9 mouse cellular contexts compared by ENCODE assay signal in genomic region chr8:124859466-124859865, GRCm38 (mm10). TPM values are rescaled to one million over a fixed set of nuclear protein-coding genes. Genes with fewer than 3 reads are reported as not detected.
DNase-seq lines count a peak whose midpoint lies in the region; ATAC-seq and TF ChIP-seq lines count a peak whose summit lies in the region.
"Had no signal": no experiment of that assay in that cellular context is flagged by ENCODE, and none has a peak within 500 bp of the region (broad histone marks: within the 10 kb centered on the region; RNA-seq: fewer than 3 reads in every experiment).

No protein-coding gene starts in this region.

- no peak overlapping the region for H3K4me2 ChIP-seq in liver, embryonic 11.5 days
- no peak overlapping the region for H3K4me2 ChIP-seq in heart, postnatal 0 days (ENCODE audit: low read depth, low read length)
- H3K4me2 ChIP-seq in stomach, postnatal 0 days (replicated peaks; ENCODE audit: low read depth), result no peak overlapping the region
- no peak overlapping the region for H3K4me2 ChIP-seq in midbrain, embryonic 11.5 days
- H3K4me2 ChIP-seq: neural tube, embryonic 13.5 days had no signal

- peaks cover 12% of the 10 kb centered on the region for H3K4me1 ChIP-seq in liver, embryonic 11.5 days (replicated peaks; ENCODE audit: control insufficient read depth, insufficient read depth, low read length)
- H3K4me1 ChIP-seq in heart, postnatal 0 days (ENCODE audit: control insufficient read depth, insufficient read depth), result peaks cover 24% of the 10 kb centered on the region
- H3K4me1 ChIP-seq in stomach, postnatal 0 days (replicated peaks; ENCODE audit: control insufficient read depth, insufficient read depth), result peaks cover 5% of the 10 kb centered on the region
- peaks cover 6% of the 10 kb centered on the region for H3K4me1 ChIP-seq in midbrain, embryonic 11.5 days (ENCODE audit: control insufficient read depth, insufficient read depth, low read length)

- TF ChIP-seq CTCF in heart, postnatal 0 days (IDR thresholded peaks at IDR 0.05; ENCODE audit: low read depth), result peak; percentile 51
- peak; percentile 69 for TF ChIP-seq CTCF in stomach, postnatal 0 days (IDR thresholded peaks at IDR 0.05; ENCODE audit: low read depth)

- no peak overlapping the region for H3K27ac ChIP-seq in liver, embryonic 11.5 days (ENCODE audit: low read depth, low read length)
- peak overlapping the region; percentile 91 for H3K27ac ChIP-seq in heart, postnatal 0 days (ENCODE audit: low read depth)
- no peak overlapping the region for H3K27ac ChIP-seq in stomach, postnatal 0 days (replicated peaks)
- H3K27ac ChIP-seq in midbrain, embryonic 11.5 days (ENCODE audit: low read depth, low read length), result no peak overlapping the region
- H3K27ac ChIP-seq: neural tube, embryonic 13.5 days had no signal

- peaks cover 51% of the 10 kb centered on the region for H3K36me3 ChIP-seq in liver, embryonic 11.5 days (ENCODE audit: control insufficient read depth, insufficient read depth, low read length)
- peaks cover 54% of the 10 kb centered on the region for H3K36me3 ChIP-seq in heart, postnatal 0 days (replicated peaks; ENCODE audit: control insufficient read depth, insufficient read depth, low read length)
- peaks cover 9% of the 10 kb centered on the region for H3K36me3 ChIP-seq in stomach, postnatal 0 days (ENCODE audit: control insufficient read depth, insufficient read depth, low read length)
- peaks cover 34% of the 10 kb centered on the region for H3K36me3 ChIP-seq in midbrain, embryonic 11.5 days (ENCODE audit: control insufficient read depth, insufficient read depth, low read length)

- no peak for ATAC-seq in liver, embryonic 11.5 days (replicated peaks; ENCODE audit: low FRiP score)
- ATAC-seq in heart, postnatal 0 days (ENCODE audit: insufficient read depth, low read depth), result no peak
- no peak for ATAC-seq in stomach, postnatal 0 days (ENCODE audit: low FRiP score, low TSS enrichment)
- no peak for ATAC-seq in midbrain, embryonic 11.5 days (ENCODE audit: low FRiP score)
- no peak for ATAC-seq in granulocyte monocyte progenitor cell, adult 5-6 weeks (replicated peaks; ENCODE audit: poor library complexity, severe bottlenecking)

- TF ChIP-seq EP300 in heart, postnatal 0 days (IDR thresholded peaks at IDR 0.05; ENCODE audit: low read depth), result no peak
- no peak for TF ChIP-seq EP300 in stomach, postnatal 0 days (optimal IDR thresholded peaks at IDR 0.05)

- no peaks in the 10 kb centered on the region for H3K9me3 ChIP-seq in liver, embryonic 11.5 days (ENCODE audit: control insufficient read depth, low read length)
- H3K9me3 ChIP-seq in heart, postnatal 0 days (replicated peaks; ENCODE audit: control insufficient read depth, low read length), result peaks cover 12% of the 10 kb centered on the region
- H3K9me3 ChIP-seq in stomach, postnatal 0 days (ENCODE audit: control insufficient read depth, low read length), result no peaks in the 10 kb centered on the region
- H3K9me3 ChIP-seq in midbrain, embryonic 11.5 days (ENCODE audit: control insufficient read depth, low read length), result no peaks in the 10 kb centered on the region

- no peak overlapping the region for H3K4me3 ChIP-seq in liver, embryonic 11.5 days (ENCODE audit: low read depth, low read length)
- no peak overlapping the region for H3K4me3 ChIP-seq in heart, postnatal 0 days (ENCODE audit: low read depth, low read length)
- no peak overlapping the region for H3K4me3 ChIP-seq in stomach, postnatal 0 days (ENCODE audit: low read depth, low read length)
- H3K4me3 ChIP-seq in midbrain, embryonic 11.5 days (ENCODE audit: low read depth, low read length), result no peak overlapping the region
- H3K4me3 ChIP-seq: neural tube, embryonic 13.5 days had no signal

- no peak overlapping the region for H3K9ac ChIP-seq in liver, embryonic 11.5 days (ENCODE audit: low read depth, low read length)
- no peak overlapping the region for H3K9ac ChIP-seq in heart, postnatal 0 days (replicated peaks; ENCODE audit: low read depth, low read length)
- H3K9ac ChIP-seq in stomach, postnatal 0 days (ENCODE audit: low read length), result no peak overlapping the region
- no peak overlapping the region for H3K9ac ChIP-seq in midbrain, embryonic 11.5 days (ENCODE audit: low read length)
- H3K9ac ChIP-seq: neural tube, embryonic 13.5 days had no signal

- no peaks in the 10 kb centered on the region for H3K27me3 ChIP-seq in liver, embryonic 11.5 days (replicated peaks; ENCODE audit: control insufficient read depth, insufficient read depth, low read length)
- no peaks in the 10 kb centered on the region for H3K27me3 ChIP-seq in heart, postnatal 0 days (ENCODE audit: control insufficient read depth, insufficient read depth, low read length)
- H3K27me3 ChIP-seq in stomach, postnatal 0 days (ENCODE audit: control insufficient read depth, insufficient read depth, low read length), result no peaks in the 10 kb centered on the region
- H3K27me3 ChIP-seq in midbrain, embryonic 11.5 days (ENCODE audit: control insufficient read depth, insufficient read depth, low read length), result no peaks in the 10 kb centered on the region
- H3K27me3 ChIP-seq: neural tube, embryonic 13.5 days had no signal

- peak; percentile 24 to 46 for DNase-seq in cerebellum, postnatal 10 days
- no peak for DNase-seq in cerebellum, adult 11 months
- DNase-seq in liver, result peak; percentile 45
- DNase-seq in liver, embryonic 11.5 days (ENCODE audit: low spot score), result no peak
- DNase-seq in heart, postnatal 0 days (ENCODE audit: low spot score), result peak; percentile 20
- DNase-seq in stomach, postnatal 0 days (ENCODE audit: low spot score), result peak; percentile 45
- no peak for DNase-seq in midbrain, embryonic 11.5 days (ENCODE audit: low spot score, missing footprints)

RNA-seq across cellular contexts. Expression of gene Gnpat, which starts 3.4 kb away (rescaled TPM):
- 107 and 109 TPM in 2 replicates for polyA plus RNA-seq in liver, embryonic 11.5 days (2014; fragmentation: Nextera tagmentation; extraction: Ambion mirVana)
- total RNA-seq in heart, postnatal 0 days (2014; rRNA removed; ENCODE audit: low replicate concordance), result 77.2 and 117 TPM in 2 replicates
- 114 and 115 TPM in 2 replicates for polyA plus RNA-seq in heart, postnatal 0 days (2015; fragmentation: Nextera tagmentation; extraction: Ambion mirVana)
- polyA plus RNA-seq in stomach, postnatal 0 days (2015; fragmentation: Nextera tagmentation; extraction: Ambion mirVana), result 41.1 and 41.4 TPM in 2 replicates
- polyA plus RNA-seq in midbrain, embryonic 11.5 days (2014; fragmentation: Nextera tagmentation; extraction: Ambion mirVana), result 136 and 138 TPM in 2 replicates
- total RNA-seq in granulocyte monocyte progenitor cell, adult 5-6 weeks (2014; fragmentation: Nextera tagmentation), result 116 and 145 TPM in 2 replicates
- total RNA-seq in granulocyte monocyte progenitor cell, adult 5-6 weeks (2017), result 92.3 and 115 TPM in 2 replicates

RNA-seq across cellular contexts. Expression of gene 2810004N23Rik, which starts 3.5 kb away (rescaled TPM):
- polyA plus RNA-seq in liver, embryonic 11.5 days (2014; fragmentation: Nextera tagmentation; extraction: Ambion mirVana), result 65.7 and 71.5 TPM in 2 replicates
- total RNA-seq in heart, postnatal 0 days (2014; rRNA removed; ENCODE audit: low replicate concordance), result 45.9 and 49.9 TPM in 2 replicates
- polyA plus RNA-seq in heart, postnatal 0 days (2015; fragmentation: Nextera tagmentation; extraction: Ambion mirVana), result 49.6 and 50.2 TPM in 2 replicates
- polyA plus RNA-seq in stomach, postnatal 0 days (2015; fragmentation: Nextera tagmentation; extraction: Ambion mirVana), result 20.2 and 21.3 TPM in 2 replicates
- polyA plus RNA-seq in midbrain, embryonic 11.5 days (2014; fragmentation: Nextera tagmentation; extraction: Ambion mirVana), result 40.6 and 41.7 TPM in 2 replicates
- 46.8 and 49.8 TPM in 2 replicates for total RNA-seq in granulocyte monocyte progenitor cell, adult 5-6 weeks (2014; fragmentation: Nextera tagmentation)
- total RNA-seq in granulocyte monocyte progenitor cell, adult 5-6 weeks (2017), result 65.8 and 75.4 TPM in 2 replicates

RNA-seq across cellular contexts. Expression of gene Exoc8, which starts 38.0 kb away (rescaled TPM):
- polyA plus RNA-seq in liver, embryonic 11.5 days (2014; fragmentation: Nextera tagmentation; extraction: Ambion mirVana), result 9.1 and 9.7 TPM in 2 replicates
- 9.0 and 16.9 TPM in 2 replicates for total RNA-seq in heart, postnatal 0 days (2014; rRNA removed; ENCODE audit: low replicate concordance)
- polyA plus RNA-seq in heart, postnatal 0 days (2015; fragmentation: Nextera tagmentation; extraction: Ambion mirVana), result 5.0 and 5.3 TPM in 2 replicates
- 4.9 and 5.9 TPM in 2 replicates for polyA plus RNA-seq in stomach, postnatal 0 days (2015; fragmentation: Nextera tagmentation; extraction: Ambion mirVana)
- 7.1 and 7.2 TPM in 2 replicates for polyA plus RNA-seq in midbrain, embryonic 11.5 days (2014; fragmentation: Nextera tagmentation; extraction: Ambion mirVana)
- total RNA-seq in granulocyte monocyte progenitor cell, adult 5-6 weeks (2014; fragmentation: Nextera tagmentation), result 9.6 and 16.2 TPM in 2 replicates
- 14.7 and 16.0 TPM in 2 replicates for total RNA-seq in granulocyte monocyte progenitor cell, adult 5-6 weeks (2017)

RNA-seq across cellular contexts. Expression of gene Sprtn, which starts 38.2 kb away (rescaled TPM):
- 11.5 and 13.2 TPM in 2 replicates for polyA plus RNA-seq in liver, embryonic 11.5 days (2014; fragmentation: Nextera tagmentation; extraction: Ambion mirVana)
- total RNA-seq in heart, postnatal 0 days (2014; rRNA removed; ENCODE audit: low replicate concordance), result 9.6 and 14.5 TPM in 2 replicates
- 5.1 and 6.7 TPM in 2 replicates for polyA plus RNA-seq in heart, postnatal 0 days (2015; fragmentation: Nextera tagmentation; extraction: Ambion mirVana)
- polyA plus RNA-seq in stomach, postnatal 0 days (2015; fragmentation: Nextera tagmentation; extraction: Ambion mirVana), result 4.9 and 5.0 TPM in 2 replicates
- 12.5 and 14.1 TPM in 2 replicates for polyA plus RNA-seq in midbrain, embryonic 11.5 days (2014; fragmentation: Nextera tagmentation; extraction: Ambion mirVana)
- 18.5 and 18.8 TPM in 2 replicates for total RNA-seq in granulocyte monocyte progenitor cell, adult 5-6 weeks (2014; fragmentation: Nextera tagmentation)
- 20.9 and 21.8 TPM in 2 replicates for total RNA-seq in granulocyte monocyte progenitor cell, adult 5-6 weeks (2017)

Comparison
In these comparisons a context has a peak if more than half of its experiments do, and no peak if none do; other contexts are left out.
1. DNase-seq: peak in cerebellum, postnatal 10 days (2 of 2), liver (single experiment), heart, postnatal 0 days (single experiment) and stomach, postnatal 0 days (single experiment); none in cerebellum, adult 11 months (single experiment), liver, embryonic 11.5 days (single experiment) and midbrain, embryonic 11.5 days (single experiment).